Mouse (Mus musculus) erythroblast, embryonic 14.5 days (primary cell): ENCODE data around the gene Casp7. TPM values are rescaled to one million over a fixed set of nuclear protein-coding genes. Genes with fewer than 3 reads are reported as not detected.

Source experiments
- H3K27me3 ChIP-seq: 2 replicates; pipeline ENCODE4 v1.6.1; 2012; ENCODE audit warnings: inconsistent platforms; ENCODE audit not compliant: control insufficient read depth
- H3K36me3 ChIP-seq: 2 replicates; pipeline ENCODE4 v1.6.1; 2012; ENCODE audit warnings: mild to moderate bottlenecking, inconsistent platforms; ENCODE audit not compliant: control insufficient read depth
- H3K4me1 ChIP-seq: 2 replicates; pipeline ENCODE4 v1.6.1; 2012; ENCODE audit warnings: inconsistent platforms; ENCODE audit not compliant: control insufficient read depth
- H3K4me3 ChIP-seq: replicated peaks from 2 replicates; pipeline ENCODE3; 2012; ENCODE audit warnings: moderate library complexity, mild to moderate bottlenecking, inconsistent platforms
- H3K9me3 ChIP-seq: 2 replicates; pipeline ENCODE4 v1.6.1; 2012; ENCODE audit warnings: low read length, inconsistent platforms, mixed read lengths; ENCODE audit not compliant: control insufficient read depth
- GATA1 ChIP-seq: IDR thresholded peaks from 2 replicates; pipeline ENCODE4 v1.6.1; 2012; ENCODE audit warnings: low read length, inconsistent platforms, mixed read lengths
- TAL1 ChIP-seq: IDR thresholded peaks from 3 replicates; pipeline ENCODE4 v1.6.1; 2012; ENCODE audit warnings: low read length, inconsistent platforms, mixed read lengths
- polyA plus RNA-seq: library from polyadenylated mRNA; stranded (reverse); fragments of >175 nt; gene quantifications from 2 replicates; pipeline ENCODE4 v1.2.3, GENCODE M21; 2012

Gene Casp7
- polyA plus RNA-seq, 1 experiment: 0.47 TPM

GRCm38 (mm10) chr19:56470286-56471020, 73.5 kb downstream of the Casp7 start:
- Histone ChIP-seq H3K9me3 (no peaks in the 10 kb centered on the region), H3K4me3 (no peak overlapping the region), H3K4me1 (peaks cover 12% of the 10 kb centered on the region), H3K36me3 (no peaks in the 10 kb centered on the region), H3K27me3 (peaks cover 5% of the 10 kb centered on the region)
- TF ChIP-seq GATA1 (no peak), TAL1 (no peak)

GRCm38 (mm10) chr19:56471934-56472333, 75.0 kb downstream of the Casp7 start:
- TF ChIP-seq TAL1: no peak
- TF ChIP-seq GATA1: no peak
- Histone ChIP-seq H3K9me3 (no peaks in the 10 kb centered on the region), H3K4me3 (no peak overlapping the region), H3K36me3 (no peaks in the 10 kb centered on the region), H3K4me1 (peaks cover 23% of the 10 kb centered on the region), H3K27me3 (peaks cover 5% of the 10 kb centered on the region)

DNA sequence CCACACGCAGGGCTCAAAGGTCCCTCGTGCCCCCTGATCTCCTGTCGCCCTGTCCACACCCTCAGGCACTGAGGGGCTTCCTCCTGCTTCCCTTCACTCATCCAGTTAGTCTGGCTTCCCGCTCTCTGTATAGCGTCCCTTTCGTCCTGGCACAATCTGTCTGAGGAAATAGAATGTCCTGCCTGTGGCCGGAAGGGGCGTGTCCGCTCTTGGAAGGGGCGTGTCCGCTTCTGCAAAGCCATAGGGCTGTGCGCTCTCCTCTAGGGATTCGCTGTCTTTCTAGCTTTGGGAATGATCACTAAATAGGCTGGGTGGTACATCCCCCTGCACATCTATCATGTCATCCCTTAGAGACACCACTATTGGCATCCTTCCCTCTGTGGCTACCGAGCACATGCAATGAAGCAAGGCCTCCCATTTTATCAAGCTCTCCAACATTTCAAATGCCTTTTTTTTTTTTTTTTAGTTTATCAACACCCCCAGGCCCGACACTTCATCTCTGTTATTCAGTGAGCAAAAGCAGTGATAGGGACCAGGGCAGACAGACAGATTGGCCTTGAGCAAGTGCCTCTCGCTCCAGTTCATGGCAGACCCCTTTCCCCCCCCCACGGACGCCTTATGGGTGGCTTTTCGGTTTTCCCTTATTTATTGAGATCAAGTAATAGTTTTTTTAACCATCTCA, 78.1 kb downstream of the Casp7 start:
- H3K4me1 ChIP-seq: peaks cover 32% of the 10 kb centered on the region
- no peaks in the 10 kb centered on the region for H3K9me3 ChIP-seq
- peaks cover 5% of the 10 kb centered on the region for H3K27me3 ChIP-seq
- H3K36me3 ChIP-seq: no peaks in the 10 kb centered on the region
- no peak for TF ChIP-seq GATA1
- no peak for TF ChIP-seq TAL1
- H3K4me3 ChIP-seq: peak overlapping the region; percentile 51

DNA sequence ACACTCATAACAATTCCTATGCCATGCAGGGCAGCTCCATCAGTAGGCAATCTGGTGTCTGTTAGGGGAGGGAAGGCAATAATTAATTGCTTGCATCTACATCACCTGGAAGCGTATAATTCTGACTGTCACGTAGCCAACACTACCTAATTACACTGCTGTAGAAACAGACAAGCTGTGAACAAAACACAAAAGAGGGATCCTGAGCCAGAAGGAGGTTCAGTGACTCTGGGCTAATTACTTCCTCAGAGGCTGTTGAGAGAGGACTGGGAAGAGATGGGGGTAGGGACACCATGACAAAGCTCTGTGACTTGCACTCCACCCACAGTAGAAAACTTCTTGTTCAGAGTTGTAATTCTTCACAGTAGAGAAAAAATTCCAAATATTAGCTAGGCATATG, 79.6 kb downstream of the Casp7 start:
- no peak for TF ChIP-seq TAL1
- TF ChIP-seq GATA1: no peak
- Histone ChIP-seq H3K4me3 (no peak overlapping the region), H3K9me3 (no peaks in the 10 kb centered on the region)

GRCm38 (mm10) chr19:56477253-56477652, 80.3 kb downstream of the Casp7 start:
- H3K4me3 ChIP-seq: no peak overlapping the region
- H3K4me1 ChIP-seq: peaks cover 32% of the 10 kb centered on the region

More for the DNA sequence above, 79.6 kb downstream of the Casp7 start:
- Histone ChIP-seq H3K4me1 (peaks cover 32% of the 10 kb centered on the region), H3K36me3 (no peaks in the 10 kb centered on the region), H3K27me3 (peaks cover 5% of the 10 kb centered on the region)

GRCm38 (mm10) chr19:56477832-56478231, 80.9 kb downstream of the Casp7 start:
- no peaks in the 10 kb centered on the region for H3K9me3 ChIP-seq
- H3K36me3 ChIP-seq: no peaks in the 10 kb centered on the region
- peaks cover 32% of the 10 kb centered on the region for H3K4me1 ChIP-seq
- H3K27me3 ChIP-seq: no peaks in the 10 kb centered on the region; the same call in 1 of the 2 replicates
- TF ChIP-seq TAL1 (no peak), GATA1 (no peak)
- no peak overlapping the region for H3K4me3 ChIP-seq

More at GRCm38 (mm10) chr19:56477253-56477652, 80.3 kb downstream of the Casp7 start:
- H3K9me3 ChIP-seq: no peaks in the 10 kb centered on the region
- H3K27me3 ChIP-seq: peaks cover 2% of the 10 kb centered on the region; the same call in 1 of the 2 replicates
- TF ChIP-seq GATA1: no peak
- no peak for TF ChIP-seq TAL1
- no peaks in the 10 kb centered on the region for H3K36me3 ChIP-seq

- no peaks in the 10 kb centered on the region for H3K27me3 ChIP-seq
- no peak overlapping the region for H3K4me3 ChIP-seq
- H3K4me1 ChIP-seq: no peaks in the 10 kb centered on the region
- no peaks in the 10 kb centered on the region for H3K9me3 ChIP-seq
- H3K36me3 ChIP-seq: no peaks in the 10 kb centered on the region
- TF ChIP-seq GATA1: no peak
- no peak for TF ChIP-seq TAL1
Observed at GRCm38 (mm10) chr19:56484630-56485375, 87.9 kb downstream of the Casp7 start.

DNA sequence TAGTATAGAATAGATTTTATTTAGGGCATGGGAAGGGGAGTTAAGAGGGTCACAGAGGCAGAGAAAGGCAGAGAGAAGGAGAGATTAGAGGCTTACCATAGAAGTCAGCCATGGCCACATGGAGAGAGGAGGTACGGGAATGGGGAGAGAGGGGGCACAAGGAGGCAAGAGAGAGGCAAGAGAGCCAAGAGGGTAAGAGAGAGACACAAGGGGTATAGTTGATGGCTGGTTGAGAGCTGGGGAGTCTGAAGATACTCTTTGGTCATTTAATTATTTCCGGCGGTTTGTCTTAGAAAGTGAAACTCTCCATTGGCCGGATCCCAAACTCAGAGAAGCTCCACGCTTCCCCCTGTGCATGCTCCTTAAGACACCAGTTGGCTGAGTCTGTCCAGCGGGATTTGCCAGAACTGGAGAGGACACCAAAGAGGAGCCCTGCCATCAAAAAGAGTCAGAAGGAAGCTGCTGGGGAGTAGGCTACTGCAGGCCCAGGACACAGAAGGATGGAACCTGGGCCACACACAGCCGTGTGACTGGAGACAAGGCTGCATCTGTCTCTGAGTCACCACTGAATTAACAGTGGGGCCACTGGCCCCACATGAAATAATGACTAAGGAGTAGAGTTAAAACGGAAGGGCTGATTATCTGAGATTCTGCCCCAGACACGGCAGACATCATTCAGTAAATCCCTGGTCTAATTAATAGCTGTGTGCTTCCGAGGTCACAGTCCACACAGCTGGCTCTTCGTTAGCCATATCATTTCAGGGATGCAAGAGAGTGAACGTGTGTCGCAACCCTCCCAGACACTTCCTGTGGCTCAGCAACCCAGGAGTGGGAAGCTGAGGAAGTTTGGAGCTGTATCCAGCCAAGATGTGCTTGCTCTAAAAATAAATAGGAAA, 88.7 kb downstream of the Casp7 start:
- Histone ChIP-seq H3K4me3 (no peak overlapping the region), H3K36me3 (no peaks in the 10 kb centered on the region), H3K27me3 (no peaks in the 10 kb centered on the region), H3K9me3 (no peaks in the 10 kb centered on the region), H3K4me1 (no peaks in the 10 kb centered on the region)
- TF ChIP-seq TAL1 (no peak), GATA1 (no peak)
